Mouse (Mus musculus): ENCODE results near the gene Sh3bp1.
A peak's percentile ranks its signal among the peaks of the same experiment; 100 is the strongest.

Gene Sh3bp1

GRCm38 (mm10) chr15:78899740-78900584, at the start of gene Sh3bp1:
TSS of gene Sh3bp1 (plus strand) at chr15:78899768.
- DNase-seq, result no peak

GRCm38 (mm10) chr15:78850059-78850824, 49.3 kb upstream of the Sh3bp1 start:
- DNase-seq, result no peak

DNA sequence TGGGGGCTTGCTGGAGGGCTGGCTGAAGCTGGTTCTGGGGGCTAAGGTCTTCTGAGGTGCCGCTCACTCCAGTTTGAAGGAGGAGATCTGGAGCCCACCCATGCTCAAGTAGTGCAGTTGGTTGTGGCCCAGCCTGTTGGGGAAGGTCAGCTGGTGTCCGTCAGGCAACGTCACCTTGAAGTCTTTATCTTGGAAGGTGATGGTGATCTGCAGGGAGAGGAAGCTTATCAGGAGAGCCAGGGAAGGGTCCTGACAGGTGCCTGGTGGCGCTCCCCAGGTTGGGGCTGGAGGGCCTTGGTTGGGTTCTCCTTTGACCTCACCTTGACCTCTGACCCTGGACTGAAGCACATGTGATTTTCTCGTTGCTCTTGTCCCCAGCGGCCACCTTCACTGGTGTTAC, 48.6 kb upstream of the Sh3bp1 start:
- no peak for DNase-seq

GRCm38 (mm10) chr15:78851505-78852153, 47.9 kb upstream of the Sh3bp1 start:
- DNase-seq, result peak; percentile 85

DNA sequence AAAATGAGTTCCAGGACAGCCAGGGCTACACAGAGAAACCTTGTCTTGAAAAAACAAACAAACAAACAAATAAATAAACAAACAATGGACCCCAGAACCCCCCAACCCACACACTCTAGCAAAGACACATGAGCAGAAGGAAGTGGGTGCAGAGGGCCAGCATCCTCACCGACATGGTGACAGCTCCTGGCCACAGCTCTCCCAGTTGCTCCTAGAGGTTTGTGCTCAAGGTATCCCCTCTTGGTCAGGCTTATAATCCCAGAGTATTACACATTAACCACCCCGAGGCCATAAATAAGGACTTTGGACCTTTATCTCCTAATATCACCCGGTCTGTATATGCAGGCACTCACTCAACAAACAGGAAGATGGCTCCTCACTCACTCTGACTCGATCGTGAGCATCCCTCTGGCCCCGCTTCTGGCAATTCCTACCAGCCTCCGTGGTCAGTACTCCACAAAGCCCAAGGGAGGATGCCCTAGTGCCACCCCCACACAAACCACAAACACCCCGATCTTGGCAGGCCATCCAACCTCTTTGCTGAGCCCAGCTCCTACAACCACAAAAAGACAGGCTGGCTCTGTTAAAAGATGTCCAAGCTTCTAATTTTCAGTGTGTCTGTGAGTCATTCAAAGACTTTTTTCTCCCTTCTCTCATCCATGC, 44.1 kb upstream of the Sh3bp1 start, which contains the start of gene Lgals2:
Gene Lgals2, minus strand, starts transcription at position 227 of the 663 bp plus-strand sequence.
- DNase-seq, result no peak

DNA sequence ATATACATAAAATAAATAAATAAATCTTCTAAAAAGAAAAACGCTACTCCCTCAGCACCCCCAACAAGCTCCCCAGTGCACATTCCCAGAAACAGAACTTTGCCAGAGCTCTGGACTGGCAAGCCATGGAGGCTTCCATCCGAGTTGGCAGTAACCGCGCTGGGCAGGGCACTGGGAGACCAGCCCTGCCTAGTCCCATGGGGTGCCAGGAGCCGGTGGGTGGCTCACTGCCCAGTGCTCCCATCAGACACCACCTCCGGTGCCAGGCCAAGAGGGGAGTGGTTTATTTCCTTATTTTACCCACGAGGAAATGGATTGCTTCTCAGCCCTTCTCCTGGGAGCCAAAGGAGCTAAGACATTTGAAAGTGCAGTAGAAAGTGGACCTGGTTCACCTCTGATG, 42.6 kb upstream of the Sh3bp1 start:
- peak; percentile 69 for DNase-seq

GRCm38 (mm10) chr15:78859311-78859710, 40.3 kb upstream of the Sh3bp1 start:
- DNase-seq, result peak; percentile 84

- DNase-seq, result no peak
These were observed 39.9 kb upstream of the Sh3bp1 start for GRCm38 (mm10) chr15:78859714-78860113.

DNA sequence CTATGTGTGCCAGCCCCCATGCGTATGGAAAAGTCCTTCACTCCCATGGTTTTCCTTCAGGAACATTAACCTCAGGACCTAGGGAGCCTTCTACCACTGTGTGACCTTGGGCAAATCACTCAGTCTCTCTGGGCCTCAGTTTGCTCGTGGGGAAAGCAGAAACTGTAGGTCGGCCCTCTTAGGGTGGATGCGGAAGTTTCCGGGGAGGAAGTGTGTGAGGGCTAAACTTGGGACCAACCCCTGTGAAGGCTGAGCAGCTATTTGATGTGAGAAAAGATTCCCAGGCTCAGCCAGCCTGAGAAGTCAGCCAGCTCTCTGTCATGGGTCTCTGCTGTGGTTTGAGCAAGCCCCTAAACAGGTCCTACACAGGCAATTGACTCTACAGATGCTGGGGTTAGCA, 37.3 kb upstream of the Sh3bp1 start:
- DNase-seq, result no peak

DNA sequence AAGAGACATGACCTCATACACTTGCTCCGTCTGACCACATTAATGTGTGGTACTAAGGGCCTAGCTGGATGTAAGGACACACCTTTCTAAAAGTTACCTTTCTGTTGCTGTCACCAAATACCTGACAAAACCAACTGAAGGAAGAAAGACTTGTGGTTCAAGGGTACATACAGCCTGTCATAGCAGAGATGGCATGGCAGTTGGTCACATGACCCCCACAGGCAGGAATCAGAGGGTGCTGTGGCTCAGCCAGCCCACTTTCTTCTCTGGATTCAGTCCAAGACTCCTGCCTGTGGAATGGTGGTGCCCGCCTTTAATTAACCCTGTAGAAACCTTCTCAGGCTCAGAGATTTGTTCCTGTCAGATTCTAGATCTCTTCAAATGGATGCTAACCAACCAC, 36.4 kb upstream of the Sh3bp1 start:
- no peak for DNase-seq

DNA sequence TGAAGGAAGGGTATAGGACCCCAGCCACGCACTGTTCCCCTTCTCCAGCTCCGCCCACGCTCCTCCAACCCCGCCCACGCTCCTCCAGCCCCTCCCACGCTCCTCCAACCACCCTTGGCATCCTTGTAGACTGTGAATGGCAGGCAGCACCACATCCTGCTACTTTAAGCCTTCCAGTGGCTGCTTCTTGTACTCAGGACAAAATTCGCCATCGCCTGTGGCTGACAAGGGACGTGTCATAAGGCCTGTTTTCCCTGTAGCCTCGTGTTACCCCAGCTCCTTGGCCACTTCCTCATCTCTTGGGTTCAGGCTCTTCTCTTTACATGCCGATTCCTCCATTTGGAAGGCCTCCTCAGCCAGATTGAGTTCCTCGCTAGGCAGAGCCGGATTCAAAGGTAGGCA, 35.7 kb upstream of the Sh3bp1 start:
- no peak for DNase-seq

GRCm38 (mm10) chr15:78868398-78868797, 31.2 kb upstream of the Sh3bp1 start:
- DNase-seq, result no peak

- no peak for DNase-seq
These were observed 30.7 kb upstream of the Sh3bp1 start for GRCm38 (mm10) chr15:78868826-78869233.

GRCm38 (mm10) chr15:78869775-78870174, 29.8 kb upstream of the Sh3bp1 start:
- DNase-seq, result no peak

GRCm38 (mm10) chr15:78872021-78872608, 27.5 kb upstream of the Sh3bp1 start:
- DNase-seq, result no peak

DNA sequence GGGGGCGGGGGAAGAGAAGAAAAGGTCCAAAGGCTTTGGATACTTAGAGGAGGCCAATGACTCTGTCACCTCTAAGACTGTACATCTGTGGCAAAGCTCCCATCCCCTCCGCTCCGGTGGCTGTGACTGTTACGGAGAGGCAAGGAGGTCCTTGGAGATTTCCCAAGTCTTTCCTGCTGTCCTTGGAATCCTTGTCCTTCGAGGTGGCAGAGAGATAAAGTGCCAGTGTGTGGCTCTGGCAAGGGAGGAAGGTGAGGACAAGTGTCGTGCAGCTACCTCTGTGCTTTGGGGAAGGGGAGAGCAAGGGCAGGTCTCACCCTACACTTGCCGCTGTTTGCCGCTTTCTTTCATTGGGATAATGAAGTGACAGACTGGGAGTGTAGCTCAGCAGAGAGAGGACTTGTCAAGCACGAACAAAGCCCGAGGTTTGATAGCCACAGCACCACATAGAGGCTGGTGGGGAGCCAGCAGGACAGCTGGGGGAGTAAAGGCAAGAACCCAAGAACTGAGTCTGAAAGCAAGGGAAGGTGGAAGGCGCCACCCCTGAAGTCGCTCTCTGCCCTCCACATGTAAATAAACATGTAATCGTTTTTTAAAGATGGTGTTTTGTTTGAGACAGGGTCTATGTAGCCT, 25.6 kb upstream of the Sh3bp1 start:
- DNase-seq, result no peak

- no peak for DNase-seq
These were observed 24.6 kb upstream of the Sh3bp1 start for GRCm38 (mm10) chr15:78874989-78875388.

DNA sequence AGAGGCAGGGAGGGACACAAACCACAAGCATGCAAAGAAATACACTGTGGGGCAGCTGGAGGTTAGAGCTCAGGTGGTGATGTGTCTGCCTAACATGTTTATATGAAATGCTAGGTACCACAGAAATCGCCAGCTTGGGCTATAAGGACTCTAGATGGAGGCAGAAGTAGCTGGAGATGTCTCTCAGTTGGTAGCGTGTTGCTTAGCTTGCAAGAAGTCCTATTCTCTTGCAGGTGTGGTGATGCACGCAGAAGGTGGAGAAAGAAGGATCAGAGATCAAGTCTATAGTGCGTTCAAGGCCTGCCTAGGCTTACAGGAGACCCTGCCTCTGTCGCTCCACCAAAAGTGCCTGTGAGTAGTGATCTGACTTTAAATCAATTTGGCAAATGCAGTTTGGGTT, 24.0 kb upstream of the Sh3bp1 start:
- DNase-seq, result no peak

DNA sequence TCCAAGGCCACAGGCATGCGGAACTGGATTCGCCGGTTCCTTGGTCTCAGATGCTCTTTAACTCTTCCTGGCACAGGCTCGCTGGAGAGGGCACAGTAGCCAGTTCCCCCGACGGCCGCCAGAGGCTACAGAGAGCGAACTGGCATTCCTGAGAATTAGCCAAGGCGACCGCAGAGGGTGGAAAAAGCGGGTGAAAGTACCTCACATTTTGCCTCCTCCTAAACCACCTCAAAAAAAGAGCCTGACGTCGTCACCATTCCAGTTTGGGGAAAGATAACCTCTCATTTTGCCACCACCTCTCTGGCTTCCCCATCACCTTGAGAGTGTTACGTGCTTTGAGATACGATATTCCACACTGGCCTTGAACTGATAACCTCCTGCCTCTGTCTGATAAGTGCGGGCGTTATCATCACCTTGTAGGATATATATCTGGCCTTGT, 23.3 kb upstream of the Sh3bp1 start:
- peak; percentile 87 for DNase-seq

GRCm38 (mm10) chr15:78876991-78877809, 22.4 kb upstream of the Sh3bp1 start, which contains the start of gene Gga1:
TSS of gene Gga1 (plus strand) at chr15:78877190.
- DNase-seq, result peak; percentile 95

- DNase-seq, result no peak
These were observed 21.7 kb upstream of the Sh3bp1 start for GRCm38 (mm10) chr15:78877810-78878390.
